Mouse (Mus musculus): Measurements from ENCODE around the gene Mymx.
A peak's percentile ranks its signal among the peaks of the same experiment; 100 is the strongest.
"Not testable (repeated sequence)": the region's sequence is repeated elsewhere in the genome, so short reads cannot be mapped to it uniquely, and the experiment has no call there.

Gene Mymx

GRCm38 (mm10) chr17:45601877-45602304 lies at the start of gene Mymx:
Mymx (minus strand) TSS chr17:45602102.
- DNase-seq (ENCODE audit: low read depth, low spot score): no peak

- DNase-seq (ENCODE audit: low read depth, low spot score): no peak
Observed at GRCm38 (mm10) chr17:45644185-45644584, 42.3 kb upstream of the Mymx start.

GRCm38 (mm10) chr17:45642701-45643100 lies 40.8 kb upstream of the Mymx start:
- peak; percentile 51 for DNase-seq (ENCODE audit: low read depth, low spot score)

- no peak for DNase-seq (ENCODE audit: low read depth, low spot score)
Observed at GRCm38 (mm10) chr17:45641981-45642380, 40.1 kb upstream of the Mymx start.

- DNase-seq (ENCODE audit: low read depth, low spot score): no peak
Observed at GRCm38 (mm10) chr17:45638596-45639295, 36.8 kb upstream of the Mymx start.

GRCm38 (mm10) chr17:45634033-45634432 lies 32.1 kb upstream of the Mymx start:
- no peak for DNase-seq (ENCODE audit: low read depth, low spot score)

GRCm38 (mm10) chr17:45631940-45632339 lies 30.0 kb upstream of the Mymx start:
- no peak for DNase-seq (ENCODE audit: low read depth, low spot score)

- no peak for DNase-seq (ENCODE audit: low read depth, low spot score)
Observed at GRCm38 (mm10) chr17:45630992-45631391, 29.1 kb upstream of the Mymx start.

GRCm38 (mm10) chr17:45629861-45630694 lies 28.2 kb upstream of the Mymx start:
- DNase-seq (ENCODE audit: low read depth, low spot score): peak; percentile 52

GRCm38 (mm10) chr17:45628885-45629855 lies 27.3 kb upstream of the Mymx start:
- no peak for DNase-seq (ENCODE audit: low read depth, low spot score)

GRCm38 (mm10) chr17:45628160-45628559 lies 26.3 kb upstream of the Mymx start:
- DNase-seq (ENCODE audit: low read depth, low spot score): no peak

GRCm38 (mm10) chr17:45626577-45627134 lies 24.8 kb upstream of the Mymx start:
- peak; percentile 82 for DNase-seq (ENCODE audit: low read depth, low spot score)

GRCm38 (mm10) chr17:45623425-45623824 lies 21.5 kb upstream of the Mymx start:
- DNase-seq (ENCODE audit: low read depth, low spot score): not testable (repeated sequence)

GRCm38 (mm10) chr17:45619386-45620256 lies 17.7 kb upstream of the Mymx start:
- no peak for DNase-seq (ENCODE audit: low read depth, low spot score)

- DNase-seq (ENCODE audit: low read depth, low spot score): no peak
Observed at GRCm38 (mm10) chr17:45618941-45619385, 17.1 kb upstream of the Mymx start.

- no peak for DNase-seq (ENCODE audit: low read depth, low spot score)
Observed at GRCm38 (mm10) chr17:45617655-45618054, 15.8 kb upstream of the Mymx start.

- no peak for DNase-seq (ENCODE audit: low read depth, low spot score)
Observed at GRCm38 (mm10) chr17:45616679-45617078, 14.8 kb upstream of the Mymx start.

- no peak for DNase-seq (ENCODE audit: low read depth, low spot score)
Observed at GRCm38 (mm10) chr17:45616046-45616650, 14.2 kb upstream of the Mymx start.

GRCm38 (mm10) chr17:45612921-45613320 lies 11.0 kb upstream of the Mymx start:
- no peak for DNase-seq (ENCODE audit: low read depth, low spot score)

- DNase-seq (ENCODE audit: low read depth, low spot score): no peak
Observed at GRCm38 (mm10) chr17:45612008-45612407, 10.1 kb upstream of the Mymx start.

All from retina, postnatal 7 days (tissue).